Mouse (Mus musculus): ENCODE measurements around the gene Npas3. TPM values are rescaled to one million over a fixed set of nuclear protein-coding genes. Genes with fewer than 3 reads are reported as not detected.
A peak's percentile ranks its signal among the peaks of the same experiment; 100 is the strongest.

Npas3 gene
- polyA plus RNA-seq, 1 experiment from 2014 or later = 23.2 TPM

DNA sequence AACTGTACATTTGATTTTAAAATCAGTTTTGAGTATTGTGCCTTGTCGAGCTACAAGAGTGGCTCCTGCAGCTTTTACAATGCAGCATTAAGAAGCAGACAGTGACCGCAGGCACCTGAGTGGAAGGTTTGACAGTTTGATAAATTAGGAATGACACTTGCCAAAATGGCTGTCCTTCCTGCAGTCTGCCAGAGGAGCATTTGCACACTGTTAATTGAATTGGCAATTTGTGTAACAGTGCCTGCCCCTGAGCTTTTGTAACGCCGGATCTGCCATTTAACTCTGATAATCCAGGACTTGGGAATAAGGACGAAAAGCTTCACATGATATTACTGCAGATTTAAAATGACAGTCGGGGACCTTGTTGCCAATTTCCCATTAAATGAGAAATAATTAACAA is 357.2 kb downstream of the Npas3 start:
- 30% methylated on average over 6 of the region's 6 CpGs for WGBS
- H3K27me3 ChIP-seq (replicated peaks) = no peaks in the 10 kb centered on the region
- no peak overlapping the region for H3K9ac ChIP-seq (replicated peaks)
- H3K36me3 ChIP-seq = no peaks in the 10 kb centered on the region
- no peaks in the 10 kb centered on the region for H3K9me3 ChIP-seq (replicated peaks)
- no peak overlapping the region for H3K27ac ChIP-seq (replicated peaks)
- no peak overlapping the region for H3K4me2 ChIP-seq
- H3K4me3 ChIP-seq (replicated peaks) = no peak overlapping the region
- ATAC-seq (ENCODE audit: low FRiP score) = no peak
- peaks cover 6% of the 10 kb centered on the region for H3K4me1 ChIP-seq

DNA sequence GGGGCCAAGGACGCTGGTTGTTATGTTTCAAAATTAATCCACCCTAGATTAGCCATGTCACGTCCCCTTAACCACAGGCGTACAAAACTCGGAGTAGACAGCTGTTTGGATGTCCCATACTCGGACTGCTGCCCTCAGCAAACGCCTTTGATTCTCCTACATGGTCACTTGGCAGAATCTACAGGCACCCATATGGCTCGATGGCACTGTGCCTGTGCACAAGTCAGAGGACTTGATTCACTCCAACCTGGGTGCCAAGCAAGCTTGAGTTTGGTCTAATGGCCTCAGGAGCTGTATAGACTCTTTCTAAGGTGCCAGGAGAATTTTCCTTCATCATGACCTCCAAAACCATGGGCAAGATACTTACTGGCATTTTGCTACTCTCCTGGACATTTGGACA is 363.6 kb downstream of the Npas3 start:
- Histone ChIP-seq H3K4me3 (replicated peaks) (no peak overlapping the region), H3K9me3 (replicated peaks) (no peaks in the 10 kb centered on the region), H3K27me3 (replicated peaks) (no peaks in the 10 kb centered on the region), H3K27ac (replicated peaks) (no peak overlapping the region), H3K4me2 (no peak overlapping the region), H3K4me1 (no peaks in the 10 kb centered on the region), H3K36me3 (no peaks in the 10 kb centered on the region), H3K9ac (replicated peaks) (no peak overlapping the region)
- 85% methylated on average over 7 of the region's 7 CpGs for whole genome bisulfite sequencing
- ATAC-seq (ENCODE audit: low FRiP score) = no peak

DNA sequence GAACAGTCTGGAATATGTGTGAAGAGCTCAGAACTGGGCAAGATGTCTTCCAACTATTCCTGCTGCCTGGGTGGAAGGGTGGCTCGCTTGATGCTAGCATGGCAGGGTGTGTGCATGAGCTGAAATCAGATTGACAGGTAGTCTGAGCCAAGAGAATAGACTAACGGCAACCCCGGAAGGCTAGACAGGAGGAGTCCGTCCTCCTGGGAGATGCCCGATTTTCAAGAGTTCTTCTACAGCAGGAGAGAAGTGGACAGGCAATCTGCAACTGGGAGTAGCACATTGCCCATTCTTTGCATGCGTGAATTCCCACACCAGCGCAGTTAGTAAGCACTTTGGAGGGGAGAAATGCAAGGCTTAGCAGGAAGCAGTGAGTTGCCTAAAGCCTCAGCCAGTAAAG is 372.8 kb downstream of the Npas3 start:
- Histone ChIP-seq H3K4me3 (replicated peaks) (no peak overlapping the region), H3K27me3 (replicated peaks) (no peaks in the 10 kb centered on the region), H3K4me1 (peaks cover 18% of the 10 kb centered on the region), H3K4me2 (no peak overlapping the region), H3K27ac (replicated peaks) (no peak overlapping the region), H3K9ac (replicated peaks) (no peak overlapping the region), H3K9me3 (replicated peaks) (no peaks in the 10 kb centered on the region), H3K36me3 (no peaks in the 10 kb centered on the region)
- ATAC-seq (ENCODE audit: low FRiP score) = no peak
- WGBS = 64% methylated on average over 7 of the region's 7 CpGs

DNA sequence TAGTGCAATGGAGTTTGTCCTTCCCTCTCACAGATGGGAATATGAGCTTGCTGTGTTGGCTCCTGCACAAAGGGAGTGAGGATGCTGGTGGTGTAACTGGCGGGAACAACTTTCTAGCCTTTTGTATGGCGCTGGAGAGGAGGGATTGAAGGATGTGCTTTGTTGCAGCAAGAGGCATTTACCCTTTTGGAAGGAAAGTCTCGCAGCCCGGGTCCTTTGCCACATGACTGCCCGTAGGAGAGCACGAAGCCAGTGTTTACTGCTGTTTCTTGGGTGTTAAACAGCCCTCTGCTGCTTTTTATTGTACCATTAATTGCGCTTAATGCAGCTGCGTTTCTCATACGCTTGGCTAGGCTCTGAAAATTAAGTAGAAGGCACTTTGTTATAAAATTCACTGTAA is 375.3 kb downstream of the Npas3 start:
- no peak for ATAC-seq (ENCODE audit: low FRiP score)
- 2% methylated on average over 9 of the region's 9 CpGs for WGBS
- 0 out of 2 replicates have a peak overlapping the region, but pooled peaks have one; percentile 16 for H3K4me2 ChIP-seq

DNA sequence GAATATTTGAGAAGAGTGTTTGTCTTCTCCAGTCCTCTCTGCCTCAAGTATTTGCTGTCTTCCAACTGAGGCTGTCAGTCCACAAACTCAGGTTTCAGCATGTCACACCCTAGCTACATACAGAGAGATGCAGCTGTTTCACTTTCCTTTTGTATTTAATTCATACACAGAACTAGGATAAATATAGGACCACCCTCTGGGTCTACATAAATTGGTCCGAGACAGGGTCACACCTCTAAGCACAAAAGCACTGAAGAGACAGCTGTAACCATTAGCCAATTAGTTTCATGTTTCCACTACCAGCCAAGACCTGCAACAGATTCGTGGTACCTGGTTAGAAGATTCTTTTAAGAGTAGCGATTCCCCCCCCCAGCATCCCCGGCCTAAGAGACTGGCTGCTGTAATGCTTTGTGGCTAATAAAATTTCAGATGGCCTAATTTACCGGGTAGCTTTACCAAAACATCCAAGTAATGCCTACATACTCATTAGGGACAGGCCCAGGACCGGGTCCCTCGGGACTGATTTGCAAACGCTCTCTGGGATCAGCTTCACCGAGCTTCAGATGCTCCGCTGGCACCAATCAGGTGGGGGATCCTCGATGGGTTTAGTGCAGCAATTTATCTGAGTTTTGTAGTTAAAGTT is 376.0 kb downstream of the Npas3 start:
- H3K4me3 ChIP-seq (replicated peaks) = no peak overlapping the region
- peaks cover 18% of the 10 kb centered on the region for H3K4me1 ChIP-seq
- H3K27me3 ChIP-seq (replicated peaks) = no peaks in the 10 kb centered on the region
- H3K9me3 ChIP-seq (replicated peaks) = no peaks in the 10 kb centered on the region
- WGBS = 19% methylated on average over 11 of the region's 11 CpGs
- no peak for ATAC-seq (ENCODE audit: low FRiP score)
- H3K4me2 ChIP-seq = 0 out of 2 replicates have a peak overlapping the region, but pooled peaks have one; percentile 1
- H3K36me3 ChIP-seq = no peaks in the 10 kb centered on the region
- H3K27ac ChIP-seq (replicated peaks) = no peak overlapping the region
- H3K9ac ChIP-seq (replicated peaks) = no peak overlapping the region

More for the DNA sequence above, 375.3 kb downstream of the Npas3 start:
- H3K27ac ChIP-seq (replicated peaks) = peak overlapping the region; percentile 45; the same call in 1 of the 2 replicates
- no peaks in the 10 kb centered on the region for H3K27me3 ChIP-seq (replicated peaks)
- no peak overlapping the region for H3K4me3 ChIP-seq (replicated peaks)
- no peaks in the 10 kb centered on the region for H3K36me3 ChIP-seq
- H3K9me3 ChIP-seq (replicated peaks) = no peaks in the 10 kb centered on the region
- H3K9ac ChIP-seq (replicated peaks) = no peak overlapping the region
- peaks cover 18% of the 10 kb centered on the region for H3K4me1 ChIP-seq

GRCm38 (mm10) chr12:53629483-53630120 is 381.1 kb downstream of the Npas3 start:
- no peak for ATAC-seq (ENCODE audit: low FRiP score)
- no peaks in the 10 kb centered on the region for H3K9me3 ChIP-seq (replicated peaks)
- WGBS = 68% methylated on average over 8 of the region's 8 CpGs

DNA sequence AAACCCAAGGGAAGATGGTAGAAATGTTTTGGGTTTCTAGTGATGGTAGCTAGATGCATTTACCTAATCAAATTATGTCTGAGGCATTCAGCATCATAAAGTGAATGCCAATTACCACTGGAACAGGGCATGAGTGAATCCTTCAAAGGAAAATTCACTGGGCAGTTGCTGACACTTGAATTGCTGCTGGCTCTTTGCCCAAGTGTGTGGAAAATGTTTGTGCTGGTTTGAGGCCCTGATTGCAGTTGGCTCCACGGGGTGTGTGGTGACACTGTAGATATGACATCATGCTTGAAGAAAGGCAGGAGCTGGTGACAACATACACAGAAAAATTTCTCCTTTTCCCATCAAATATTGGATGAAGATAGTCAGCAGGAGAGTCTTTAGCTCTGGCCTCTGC is 382.1 kb downstream of the Npas3 start:
- H3K27me3 ChIP-seq (replicated peaks) = no peaks in the 10 kb centered on the region
- H3K4me3 ChIP-seq (replicated peaks) = no peak overlapping the region
- no peak overlapping the region for H3K27ac ChIP-seq (replicated peaks)
- H3K9ac ChIP-seq (replicated peaks) = no peak overlapping the region
- H3K4me1 ChIP-seq = peaks cover 7% of the 10 kb centered on the region; the same call in 1 of the 2 replicates
- ATAC-seq (ENCODE audit: low FRiP score) = no peak
- no peak overlapping the region for H3K4me2 ChIP-seq
- H3K9me3 ChIP-seq (replicated peaks) = no peaks in the 10 kb centered on the region
- WGBS = 49% methylated on average over 1 of the region's 1 CpGs
- no peaks in the 10 kb centered on the region for H3K36me3 ChIP-seq

More at GRCm38 (mm10) chr12:53629483-53630120, 381.1 kb downstream of the Npas3 start:
- Histone ChIP-seq H3K27me3 (replicated peaks) (no peaks in the 10 kb centered on the region), H3K9ac (replicated peaks) (no peak overlapping the region), H3K4me1 (peaks cover 7% of the 10 kb centered on the region; the same call in 1 of the 2 replicates), H3K4me2 (no peak overlapping the region), H3K4me3 (replicated peaks) (no peak overlapping the region), H3K27ac (replicated peaks) (no peak overlapping the region; the same call in 1 of the 2 replicates), H3K36me3 (no peaks in the 10 kb centered on the region)

- peaks cover 7% of the 10 kb centered on the region; the same call in 1 of the 2 replicates for H3K4me1 ChIP-seq
- 88% methylated on average over 4 of the region's 4 CpGs for WGBS
- ATAC-seq (ENCODE audit: low FRiP score) = no peak
- H3K27ac ChIP-seq (replicated peaks) = no peak overlapping the region
- H3K36me3 ChIP-seq = no peaks in the 10 kb centered on the region
- H3K9me3 ChIP-seq (replicated peaks) = no peaks in the 10 kb centered on the region
- no peaks in the 10 kb centered on the region for H3K27me3 ChIP-seq (replicated peaks)
- no peak overlapping the region for H3K4me3 ChIP-seq (replicated peaks)
- no peak overlapping the region for H3K4me2 ChIP-seq
- H3K9ac ChIP-seq (replicated peaks) = no peak overlapping the region
These were observed 383.0 kb downstream of the Npas3 start for GRCm38 (mm10) chr12:53631315-53632106.

DNA sequence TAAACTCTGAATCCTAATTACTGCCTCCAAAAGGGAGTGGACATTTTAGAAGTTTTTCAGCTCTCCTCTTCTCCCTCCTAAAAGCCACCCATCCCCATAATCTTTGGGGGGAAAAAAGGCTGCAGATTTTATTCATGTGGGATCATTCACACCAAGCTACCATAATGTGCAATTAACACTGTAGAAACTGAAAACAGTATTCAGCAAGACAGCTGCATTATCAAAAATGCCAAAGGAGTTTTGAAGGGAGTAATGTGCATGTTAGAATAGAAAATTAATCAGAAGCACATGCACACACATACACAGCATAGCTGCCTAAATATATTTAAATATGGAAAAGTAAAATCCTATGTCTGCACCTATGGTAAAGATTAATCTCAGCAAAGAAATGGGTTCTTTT is 390.1 kb downstream of the Npas3 start:
- Histone ChIP-seq H3K4me1 (peaks cover 7% of the 10 kb centered on the region; the same call in 1 of the 2 replicates), H3K9ac (replicated peaks) (no peak overlapping the region), H3K36me3 (no peaks in the 10 kb centered on the region), H3K9me3 (replicated peaks) (no peaks in the 10 kb centered on the region), H3K4me3 (replicated peaks) (no peak overlapping the region), H3K27ac (replicated peaks) (no peak overlapping the region), H3K27me3 (replicated peaks) (no peaks in the 10 kb centered on the region), H3K4me2 (no peak overlapping the region)
- ATAC-seq (ENCODE audit: low FRiP score) = no peak

- no peak for ATAC-seq (ENCODE audit: low FRiP score)
- H3K4me3 ChIP-seq (replicated peaks) = no peak overlapping the region
- no peak overlapping the region for H3K4me2 ChIP-seq
- H3K27ac ChIP-seq (replicated peaks) = no peak overlapping the region
- H3K36me3 ChIP-seq = no peaks in the 10 kb centered on the region
- H3K9ac ChIP-seq (replicated peaks) = no peak overlapping the region
- no peaks in the 10 kb centered on the region for H3K9me3 ChIP-seq (replicated peaks)
- no peaks in the 10 kb centered on the region for H3K27me3 ChIP-seq (replicated peaks)
- H3K4me1 ChIP-seq = no peaks in the 10 kb centered on the region
- WGBS = 49% methylated on average over 2 of the region's 2 CpGs
These were observed 398.8 kb downstream of the Npas3 start for GRCm38 (mm10) chr12:53647282-53647681.

GRCm38 (mm10) chr12:53656301-53656700 is 407.8 kb downstream of the Npas3 start:
- H3K9ac ChIP-seq (replicated peaks) = no peak overlapping the region
- no peaks in the 10 kb centered on the region for H3K4me1 ChIP-seq
- H3K27me3 ChIP-seq (replicated peaks) = no peaks in the 10 kb centered on the region
- no peak overlapping the region for H3K27ac ChIP-seq (replicated peaks)
- H3K9me3 ChIP-seq (replicated peaks) = no peaks in the 10 kb centered on the region
- H3K36me3 ChIP-seq = no peaks in the 10 kb centered on the region
- no peak for ATAC-seq (ENCODE audit: low FRiP score)
- no peak overlapping the region for H3K4me3 ChIP-seq (replicated peaks)
- no peak overlapping the region for H3K4me2 ChIP-seq
- 86% methylated on average over 6 of the region's 6 CpGs for WGBS
